Mouse (Mus musculus): ENCODE measurements around the gene Rasip1.
"Not testable (repeated sequence)": the region's sequence is repeated elsewhere in the genome, so short reads cannot be mapped to it uniquely, and the experiment has no call there.

Gene Rasip1

GRCm38 (mm10) chr7:45646671-45647070 is 19.4 kb downstream of the Rasip1 start:
- Histone ChIP-seq H3K27me3 (ENCODE audit: control insufficient read depth, insufficient read depth, low read length, poor library complexity, severe bottlenecking) (no peaks in the 10 kb centered on the region), H3K36me3 (ENCODE audit: control insufficient read depth, insufficient read depth, low read length, poor library complexity, severe bottlenecking) (no peaks in the 10 kb centered on the region)
- no peak for DNase-seq (ENCODE audit: low read depth, low spot score)

- Histone ChIP-seq H3K36me3 (ENCODE audit: control insufficient read depth, insufficient read depth, low read length, poor library complexity, severe bottlenecking) (no peaks in the 10 kb centered on the region), H3K27me3 (ENCODE audit: control insufficient read depth, insufficient read depth, low read length, poor library complexity, severe bottlenecking) (no peaks in the 10 kb centered on the region)
- no peak for DNase-seq (ENCODE audit: low read depth, low spot score)
Measured at GRCm38 (mm10) chr7:45649351-45649750, 22.1 kb downstream of the Rasip1 start.

- H3K27me3 ChIP-seq (ENCODE audit: control insufficient read depth, insufficient read depth, low read length, poor library complexity, severe bottlenecking); H3K36me3 ChIP-seq (ENCODE audit: control insufficient read depth, insufficient read depth, low read length, poor library complexity, severe bottlenecking); DNase-seq (ENCODE audit: low read depth, low spot score): not testable (repeated sequence)
Measured at GRCm38 (mm10) chr7:45650484-45650883, 23.2 kb downstream of the Rasip1 start.

GRCm38 (mm10) chr7:45654424-45655047 is 27.2 kb downstream of the Rasip1 start:
- H3K27me3 ChIP-seq (ENCODE audit: control insufficient read depth, insufficient read depth, low read length, poor library complexity, severe bottlenecking) = no peaks in the 10 kb centered on the region; the same call in 1 of the 2 replicates
- no peak for DNase-seq (ENCODE audit: low read depth, low spot score)

GRCm38 (mm10) chr7:45660746-45661478 is 33.6 kb downstream of the Rasip1 start:
- no peak for DNase-seq (ENCODE audit: low read depth, low spot score)
- H3K27me3 ChIP-seq (ENCODE audit: control insufficient read depth, insufficient read depth, low read length, poor library complexity, severe bottlenecking) = no peaks in the 10 kb centered on the region; the same call in 1 of the 2 replicates
- no peaks in the 10 kb centered on the region for H3K36me3 ChIP-seq (ENCODE audit: control insufficient read depth, insufficient read depth, low read length, poor library complexity, severe bottlenecking)

More at GRCm38 (mm10) chr7:45654424-45655047, 27.2 kb downstream of the Rasip1 start:
- H3K36me3 ChIP-seq (ENCODE audit: control insufficient read depth, insufficient read depth, low read length, poor library complexity, severe bottlenecking) = no peaks in the 10 kb centered on the region

GRCm38 (mm10) chr7:45661702-45662101 is 34.4 kb downstream of the Rasip1 start:
- H3K36me3 ChIP-seq (ENCODE audit: control insufficient read depth, insufficient read depth, low read length, poor library complexity, severe bottlenecking); H3K27me3 ChIP-seq (ENCODE audit: control insufficient read depth, insufficient read depth, low read length, poor library complexity, severe bottlenecking); DNase-seq (ENCODE audit: low read depth, low spot score): not testable (repeated sequence)

GRCm38 (mm10) chr7:45665303-45666138 is 38.2 kb downstream of the Rasip1 start:
- Histone ChIP-seq H3K36me3 (ENCODE audit: control insufficient read depth, insufficient read depth, low read length, poor library complexity, severe bottlenecking) (no peaks in the 10 kb centered on the region), H3K27me3 (ENCODE audit: control insufficient read depth, insufficient read depth, low read length, poor library complexity, severe bottlenecking) (no peaks in the 10 kb centered on the region)
- DNase-seq (ENCODE audit: low read depth, low spot score) = no peak

GRCm38 (mm10) chr7:45666161-45666560 is 38.9 kb downstream of the Rasip1 start, which contains the start of gene Fut2:
TSS of gene Fut2 (minus strand) at chr7:45666394.
- no peak for DNase-seq (ENCODE audit: low read depth, low spot score)
- Histone ChIP-seq H3K27me3 (ENCODE audit: control insufficient read depth, insufficient read depth, low read length, poor library complexity, severe bottlenecking) (no peaks in the 10 kb centered on the region), H3K36me3 (ENCODE audit: control insufficient read depth, insufficient read depth, low read length, poor library complexity, severe bottlenecking) (no peaks in the 10 kb centered on the region)

- H3K27me3 ChIP-seq (ENCODE audit: control insufficient read depth, insufficient read depth, low read length, poor library complexity, severe bottlenecking) = no peaks in the 10 kb centered on the region
- no peaks in the 10 kb centered on the region for H3K36me3 ChIP-seq (ENCODE audit: control insufficient read depth, insufficient read depth, low read length, poor library complexity, severe bottlenecking)
- DNase-seq (ENCODE audit: low read depth, low spot score) = no peak
Measured at GRCm38 (mm10) chr7:45667761-45668160, 40.5 kb downstream of the Rasip1 start.

GRCm38 (mm10) chr7:45668921-45669320 is 41.6 kb downstream of the Rasip1 start:
- Histone ChIP-seq H3K36me3 (ENCODE audit: control insufficient read depth, insufficient read depth, low read length, poor library complexity, severe bottlenecking) (no peaks in the 10 kb centered on the region), H3K27me3 (ENCODE audit: control insufficient read depth, insufficient read depth, low read length, poor library complexity, severe bottlenecking) (no peaks in the 10 kb centered on the region)
- DNase-seq (ENCODE audit: low read depth, low spot score) = no peak

GRCm38 (mm10) chr7:45677627-45678295 is 50.5 kb downstream of the Rasip1 start:
- Histone ChIP-seq H3K36me3 (ENCODE audit: control insufficient read depth, insufficient read depth, low read length, poor library complexity, severe bottlenecking) (no peaks in the 10 kb centered on the region), H3K27me3 (ENCODE audit: control insufficient read depth, insufficient read depth, low read length, poor library complexity, severe bottlenecking) (no peaks in the 10 kb centered on the region)
- no peak for DNase-seq (ENCODE audit: low read depth, low spot score)

GRCm38 (mm10) chr7:45678513-45678912 is 51.2 kb downstream of the Rasip1 start:
- Histone ChIP-seq H3K27me3 (ENCODE audit: control insufficient read depth, insufficient read depth, low read length, poor library complexity, severe bottlenecking) (no peaks in the 10 kb centered on the region), H3K36me3 (ENCODE audit: control insufficient read depth, insufficient read depth, low read length, poor library complexity, severe bottlenecking) (no peaks in the 10 kb centered on the region)
- no peak for DNase-seq (ENCODE audit: low read depth, low spot score)

GRCm38 (mm10) chr7:45679966-45680621 is 52.8 kb downstream of the Rasip1 start:
- no peaks in the 10 kb centered on the region for H3K36me3 ChIP-seq (ENCODE audit: control insufficient read depth, insufficient read depth, low read length, poor library complexity, severe bottlenecking)
- no peak for DNase-seq (ENCODE audit: low read depth, low spot score)
- no peaks in the 10 kb centered on the region for H3K27me3 ChIP-seq (ENCODE audit: control insufficient read depth, insufficient read depth, low read length, poor library complexity, severe bottlenecking)

Measured in splenic B cell, adult 2 months (primary cell).